Mouse (Mus musculus): ENCODE data around the gene Ptch1.

Ptch1 gene

GRCm38 (mm10) chr13:63529602-63530370 lies 43.6 kb downstream of the Ptch1 start:
- no peak for DNase-seq

GRCm38 (mm10) chr13:63528852-63529251 lies 44.5 kb downstream of the Ptch1 start:
- no peak for DNase-seq

GRCm38 (mm10) chr13:63528164-63528675 lies 45.2 kb downstream of the Ptch1 start:
- no peak for DNase-seq

GRCm38 (mm10) chr13:63525571-63526197 lies 47.7 kb downstream of the Ptch1 start:
- DNase-seq: no peak

- no peak for DNase-seq
These were observed 48.5 kb downstream of the Ptch1 start for GRCm38 (mm10) chr13:63524608-63525570.

GRCm38 (mm10) chr13:63524061-63524460 lies 49.3 kb downstream of the Ptch1 start:
- no peak for DNase-seq

- no peak for DNase-seq
These were observed 50.6 kb downstream of the Ptch1 start for GRCm38 (mm10) chr13:63522832-63523231.

GRCm38 (mm10) chr13:63520110-63520509 lies 53.3 kb downstream of the Ptch1 start:
- DNase-seq: no peak

GRCm38 (mm10) chr13:63516535-63516934 lies 56.9 kb downstream of the Ptch1 start:
- no peak for DNase-seq

- DNase-seq: no peak
These were observed 57.9 kb downstream of the Ptch1 start for GRCm38 (mm10) chr13:63515542-63515941.

- no peak for DNase-seq
These were observed 58.5 kb downstream of the Ptch1 start for GRCm38 (mm10) chr13:63514931-63515360.

GRCm38 (mm10) chr13:63513374-63514098 lies 59.9 kb downstream of the Ptch1 start:
- no peak for DNase-seq

GRCm38 (mm10) chr13:63512411-63512810 lies 61.0 kb downstream of the Ptch1 start:
- DNase-seq: no peak

- no peak for DNase-seq
These were observed 65.6 kb downstream of the Ptch1 start for GRCm38 (mm10) chr13:63507821-63508220.

- no peak for DNase-seq
These were observed 66.3 kb downstream of the Ptch1 start for GRCm38 (mm10) chr13:63507001-63507556.

GRCm38 (mm10) chr13:63506364-63506763 lies 67.0 kb downstream of the Ptch1 start:
- DNase-seq: no peak

GRCm38 (mm10) chr13:63502391-63502790 lies 71.0 kb downstream of the Ptch1 start:
- DNase-seq: no peak

GRCm38 (mm10) chr13:63499489-63499888 lies 73.9 kb downstream of the Ptch1 start:
- no peak for DNase-seq

GRCm38 (mm10) chr13:63496646-63497582 lies 76.5 kb downstream of the Ptch1 start, which contains the start of gene Fancc:
Gene Fancc (minus strand): TSS chr13:63497278.
- DNase-seq: peak; percentile 20

GRCm38 (mm10) chr13:63487707-63488042 lies 85.7 kb downstream of the Ptch1 start:
- DNase-seq: no peak
